Mouse (Mus musculus): ENCODE data around the gene Slc39a5.

DNA sequence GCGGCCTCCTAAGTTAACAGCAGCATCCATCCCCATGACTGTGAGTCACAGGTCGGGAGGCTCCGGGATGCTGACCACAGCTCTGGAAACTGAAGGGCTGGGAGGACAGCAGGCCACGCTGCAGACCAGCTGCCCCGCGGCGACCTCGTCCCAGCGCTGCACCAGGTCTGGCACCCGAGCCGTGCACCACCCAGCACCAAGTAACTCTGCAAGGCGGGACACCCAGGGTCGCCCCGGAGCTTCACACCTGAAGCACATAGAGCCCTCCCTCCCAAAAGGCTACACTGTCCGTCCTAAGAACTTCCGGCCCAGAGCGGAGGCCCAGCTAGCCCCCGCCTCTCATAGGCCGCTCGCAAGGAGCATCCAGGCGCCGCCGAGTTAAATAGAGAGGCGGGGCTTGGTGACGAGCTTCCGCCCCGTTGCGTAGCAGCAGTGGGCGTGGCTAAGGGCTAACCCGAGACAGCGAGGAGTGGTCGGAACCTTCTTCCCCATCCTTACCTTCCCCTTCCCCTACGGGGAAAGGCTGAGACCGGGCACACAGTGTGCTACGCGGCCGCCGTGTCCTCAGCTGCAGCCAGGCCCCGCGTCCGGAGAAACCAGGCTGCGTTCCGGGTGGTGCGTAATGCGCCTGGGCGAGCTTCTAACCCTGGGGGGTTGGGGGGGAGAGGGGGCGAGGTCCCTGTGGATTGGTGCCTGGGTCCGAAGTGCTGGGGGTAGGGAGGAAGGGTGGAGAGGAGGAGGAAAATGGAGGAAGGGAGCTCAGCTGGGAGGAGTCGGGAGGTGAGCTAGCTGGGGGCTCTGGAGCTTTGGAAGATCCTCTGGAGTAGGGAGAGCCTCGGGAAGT lies 10.4 kb upstream of the Slc39a5 start, which contains the start of the genes Nabp2 and Rnf41:
- TF ChIP-seq EP300 (IDR thresholded peaks at IDR 0.05; ENCODE audit: low read depth in 1 of 2, low read length in 2 of 2) (no peak), MAFK (IDR thresholded peaks at IDR 0.05; ENCODE audit: borderline replicate concordance, low read depth, low read length) (no peak), ZC3H11A (IDR thresholded peaks at IDR 0.05; ENCODE audit: low read depth, low read length) (no peak), GATA1 (IDR thresholded peaks at IDR 0.05; ENCODE audit: low read depth, low read length) (no peak)
